10 mouse cellular contexts compared by ENCODE assay signal in the genomic region with DNA sequence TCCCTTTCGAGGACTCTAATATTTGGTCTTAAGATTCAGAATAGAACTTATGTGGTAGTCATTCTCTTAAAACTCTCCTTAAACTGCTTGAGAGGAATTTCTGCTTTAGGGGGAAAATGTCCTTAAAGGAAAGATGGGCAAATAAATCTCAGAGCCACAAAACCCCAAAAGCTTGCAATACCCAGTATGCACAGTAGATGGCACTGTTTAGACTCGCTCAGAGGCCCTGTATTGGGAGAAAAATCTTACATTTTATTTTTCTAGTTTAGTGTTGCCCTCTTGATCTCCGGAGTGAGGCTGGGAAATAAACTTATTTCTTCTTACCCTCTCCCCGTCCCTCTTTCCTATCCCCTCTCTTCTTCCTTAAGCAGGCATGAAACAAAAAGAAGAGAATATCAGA. TPM values are rescaled to one million over a fixed set of nuclear protein-coding genes. Genes with fewer than 3 reads are reported as not detected.
DNase-seq lines count a peak whose midpoint lies in the region; ATAC-seq and TF ChIP-seq lines count a peak whose summit lies in the region.
"Had no signal": no experiment of that assay in that cellular context is flagged by ENCODE, and none has a peak within 500 bp of the region (broad histone marks: within the 10 kb centered on the region; RNA-seq: fewer than 3 reads in every experiment).

No protein-coding gene starts in this region.

- no peak overlapping the region for H3K4me2 ChIP-seq in embryonic facial prominence, embryonic 11.5 days (ENCODE audit: low read depth, low read length)
- H3K4me2 ChIP-seq: heart, embryonic 15.5 days had no signal

- H3K79me2 ChIP-seq in MEL (ENCODE audit: control insufficient read depth, insufficient read depth, low read length, poor library complexity) = no peaks in the 10 kb centered on the region

- H3K9ac ChIP-seq in MEL (ENCODE audit: control insufficient read depth, low read depth, low read length, poor library complexity, severe bottlenecking) = no peak overlapping the region
- H3K9ac ChIP-seq in embryonic facial prominence, embryonic 11.5 days (replicated peaks; ENCODE audit: low read length) = no peak overlapping the region
- H3K9ac ChIP-seq: heart, embryonic 15.5 days had no signal

- ATAC-seq in embryonic facial prominence, embryonic 11.5 days (replicated peaks; ENCODE audit: insufficient number of reproducible peaks, low FRiP score, low TSS enrichment, low read depth) = no peak
- ATAC-seq in monocyte, adult 5-6 weeks (replicated peaks; ENCODE audit: insufficient number of reproducible peaks, low FRiP score, low TSS enrichment, poor library complexity, severe bottlenecking) = no peak

- H3K4me3 ChIP-seq in left cerebral cortex, adult 2 months = no peak overlapping the region
- H3K4me3 ChIP-seq in MEL (ENCODE audit: control insufficient read depth in 1 of 2, insufficient read depth in 1 of 2, low read depth in 2 of 2, low read length in 2 of 2) = no peak overlapping the region
- no peak overlapping the region for H3K4me3 ChIP-seq in embryonic facial prominence, embryonic 11.5 days (ENCODE audit: low read depth, low read length)
- H3K4me3 ChIP-seq: heart, embryonic 15.5 days; megakaryocyte, embryonic 14.5 days had no signal

- no peaks in the 10 kb centered on the region for H3K36me3 ChIP-seq in MEL (ENCODE audit: control insufficient read depth in 1 of 2, insufficient read depth in 2 of 2, low read length in 2 of 2)
- no peaks in the 10 kb centered on the region for H3K36me3 ChIP-seq in embryonic facial prominence, embryonic 11.5 days (replicated peaks; ENCODE audit: control insufficient read depth, insufficient read depth, low read depth, low read length)
- H3K36me3 ChIP-seq: heart, embryonic 15.5 days had no signal

- WGBS in embryonic facial prominence, embryonic 11.5 days = 9% methylated on average over 4 of the region's 4 CpGs

- no peak for TF ChIP-seq EP300 in MEL (IDR thresholded peaks at IDR 0.05; ENCODE audit: low read depth in 1 of 2, low read length in 2 of 2)

- no peak overlapping the region for H3K27ac ChIP-seq in left cerebral cortex, adult 2 months
- H3K27ac ChIP-seq in MEL (ENCODE audit: control insufficient read depth, low read depth, low read length) = no peak overlapping the region
- H3K27ac ChIP-seq in embryonic facial prominence, embryonic 11.5 days (replicated peaks; ENCODE audit: low read depth, low read length) = no peak overlapping the region
- H3K27ac ChIP-seq: heart, embryonic 15.5 days had no signal

- intact Hi-C loops in left cerebral cortex, adult 2 months (cut with DNase I) = loop anchor here (1.0 to 5.0 kb wide), 4 partner anchors 138 to 298 kb away; no protein-coding TSS in a partner anchor

- peaks cover 0 to 5% of the 10 kb centered on the region in 2 experiments; a peak in 3 of 4 replicates for H3K27me3 ChIP-seq in MEL (ENCODE audit: control insufficient read depth in 1 of 2, insufficient read depth in 2 of 2, low read length in 2 of 2)
- peaks cover 30% of the 10 kb centered on the region for H3K27me3 ChIP-seq in embryonic facial prominence, embryonic 11.5 days (ENCODE audit: control insufficient read depth, insufficient read depth, low read length)

- peak; percentile 60 for TF ChIP-seq RAD21 in MEL (IDR thresholded peaks at IDR 0.05; ENCODE audit: low read depth, low read length)

- H3K9me3 ChIP-seq in MEL (replicated peaks; ENCODE audit: insufficient read depth, low read length) = no peaks in the 10 kb centered on the region
- H3K9me3 ChIP-seq in embryonic facial prominence, embryonic 11.5 days (replicated peaks; ENCODE audit: control insufficient read depth, low read length) = no peaks in the 10 kb centered on the region
- H3K9me3 ChIP-seq: heart, embryonic 15.5 days; megakaryocyte, embryonic 14.5 days had no signal

- peak; percentile 88 for TF ChIP-seq CTCF in left cerebral cortex, adult 2 months (IDR thresholded peaks at IDR 0.05)
- peak; percentile 54 to 63 (median 61) for TF ChIP-seq CTCF in MEL (IDR thresholded peaks at IDR 0.05 in 2 of 3, conservative IDR thresholded peaks at IDR 0.05 in 1 of 3; ENCODE audit: control insufficient read depth in 1 of 3, insufficient read depth in 1 of 3, low read depth in 2 of 3, low read length in 3 of 3, poor library complexity in 1 of 3, severe bottlenecking in 1 of 3)

- peak; percentile 25 to 55 for DNase-seq in cerebellum, adult 18-20 months
- no peak for DNase-seq in cerebellum, adult 11 months
- peak; percentile 22 to 60 for DNase-seq in left cerebral cortex, adult 2 months (ENCODE audit: extremely low spot score in 1 of 2, low spot score in 2 of 2)
- DNase-seq in left cerebral cortex, adult 8-10 months (ENCODE audit: low spot score in 2 of 2) = no peak
- DNase-seq in MEL (ENCODE audit: low read depth, low spot score) = peak; percentile 36
- peak; percentile 83 for DNase-seq in embryonic facial prominence, embryonic 11.5 days (ENCODE audit: low spot score)
- peak; percentile 52 for DNase-seq in lung, postnatal 14 days

- no peak for TF ChIP-seq POLR2A in MEL (IDR thresholded peaks at IDR 0.05; ENCODE audit: control insufficient read depth in 1 of 2, insufficient read depth in 1 of 2, low read depth in 1 of 2, low read length in 2 of 2, poor library complexity in 1 of 2)

- H3K4me1 ChIP-seq in MEL (ENCODE audit: control insufficient read depth in 1 of 2, insufficient read depth in 2 of 2, low read length in 2 of 2) = no peaks in the 10 kb centered on the region
- peaks cover under 1% of the 10 kb centered on the region for H3K4me1 ChIP-seq in embryonic facial prominence, embryonic 11.5 days (ENCODE audit: control insufficient read depth, insufficient read depth, low read length)

TF ChIP-seq in MEL, 35 proteins besides CTCF, POLR2A, EP300 and RAD21:
- peak; percentile 49; the same call in 1 of the 2 replicates for TF ChIP-seq ZC3H11A (IDR thresholded peaks at IDR 0.05; ENCODE audit: low read depth, low read length)
- TF ChIP-seq MYC (IDR thresholded peaks at IDR 0.05; ENCODE audit: low read depth, low read length) = no peak
- no peak for TF ChIP-seq MAX (IDR thresholded peaks at IDR 0.05; ENCODE audit: low read length)
- no peak for TF ChIP-seq HCFC1 (IDR thresholded peaks at IDR 0.05; ENCODE audit: low read depth, low read length)
- no peak for TF ChIP-seq RCOR1 (IDR thresholded peaks at IDR 0.05; ENCODE audit: low read depth, low read length)
- no peak for TF ChIP-seq ZKSCAN1 (IDR thresholded peaks at IDR 0.05; ENCODE audit: low read depth, low read length)
- TF ChIP-seq SMC3 (IDR thresholded peaks at IDR 0.05; ENCODE audit: low read depth, low read length) = peak; percentile 69
TF ChIP-seq in MEL: peak in this region for 2.

RNA-seq across cellular contexts. Expression of gene Gjb2, which starts 4.7 kb away (rescaled TPM):
- 10 to 100 TPM in 1 of 2 experiments, 1 to 10 TPM in 1; 7.7 to 11.8 TPM for total RNA-seq in left cerebral cortex, adult 2 months (2021)
- 10 to 100 TPM; 11.1 to 12.3 (median 11.3) TPM for total RNA-seq in left cerebral cortex, adult 8-10 months (2022)
- not detected in 2 replicates for total RNA-seq in MEL (2012; rRNA removed)
- polyA plus RNA-seq in MEL (2012; ENCODE audit: insufficient read depth in 1 of 2, insufficient read length in 2 of 2, low read depth in 1 of 2, low replicate concordance in 2 of 2, missing spikeins in 1 of 2) = not detected
- polyA plus RNA-seq in embryonic facial prominence, embryonic 11.5 days (2014; fragmentation: Nextera tagmentation; extraction: Ambion mirVana) = 25.0 and 28.7 TPM in 2 replicates
- 8.2 to 9.6 TPM (median 9.0 TPM) in 3 replicates for total RNA-seq in monocyte, adult 5-6 weeks (2017)

RNA-seq across cellular contexts. Expression of gene Gm4491, which starts 6.5 kb away (rescaled TPM):
- total RNA-seq in left cerebral cortex, adult 2 months (2021) = under 1 TPM; 0.68 to 0.81 TPM
- 1 to 10 TPM in 1 of 4 experiments, under 1 TPM in 3; 0.43 to 1.3 (median 0.63) TPM for total RNA-seq in left cerebral cortex, adult 8-10 months (2022)
- not detected in 2 replicates for total RNA-seq in MEL (2012; rRNA removed)
- not detected for polyA plus RNA-seq in MEL (2012; ENCODE audit: insufficient read depth in 1 of 2, insufficient read length in 2 of 2, low read depth in 1 of 2, low replicate concordance in 2 of 2, missing spikeins in 1 of 2)
- polyA plus RNA-seq in embryonic facial prominence, embryonic 11.5 days (2014; fragmentation: Nextera tagmentation; extraction: Ambion mirVana) = not detected in 2 replicates
- not detected in 3 replicates for total RNA-seq in monocyte, adult 5-6 weeks (2017)
- polyA plus RNA-seq: heart, embryonic 15.5 days had no signal

RNA-seq across cellular contexts. Expression of gene Gjb6, which starts 24.2 kb away (rescaled TPM):
- total RNA-seq in left cerebral cortex, adult 2 months (2021) = 100 to 1,000 TPM; 110 to 118 TPM
- 10 to 100 TPM; 68.5 to 87.5 (median 85.5) TPM for total RNA-seq in left cerebral cortex, adult 8-10 months (2022)
- not detected in 2 replicates for total RNA-seq in MEL (2012; rRNA removed)
- not detected for polyA plus RNA-seq in MEL (2012; ENCODE audit: insufficient read depth in 1 of 2, insufficient read length in 2 of 2, low read depth in 1 of 2, low replicate concordance in 2 of 2, missing spikeins in 1 of 2)
- polyA plus RNA-seq in embryonic facial prominence, embryonic 11.5 days (2014; fragmentation: Nextera tagmentation; extraction: Ambion mirVana) = 7.6 and 8.0 TPM in 2 replicates
- not detected in 3 replicates for total RNA-seq in monocyte, adult 5-6 weeks (2017)
- polyA plus RNA-seq: heart, embryonic 15.5 days had no signal

RNA-seq across cellular contexts. Expression of gene Gja3, which starts 51.3 kb away (rescaled TPM):
- under 1 TPM in 1 of 2 experiments, not detected in 1; 0.12 TPM for total RNA-seq in left cerebral cortex, adult 2 months (2021)
- under 1 TPM in 3 of 4 experiments, not detected in 1; 0.13 to 0.19 (median 0.16) TPM for total RNA-seq in left cerebral cortex, adult 8-10 months (2022)
- total RNA-seq in MEL (2012; rRNA removed) = not detected in 2 replicates
- not detected for polyA plus RNA-seq in MEL (2012; ENCODE audit: insufficient read depth in 1 of 2, insufficient read length in 2 of 2, low read depth in 1 of 2, low replicate concordance in 2 of 2, missing spikeins in 1 of 2)
- polyA plus RNA-seq in embryonic facial prominence, embryonic 11.5 days (2014; fragmentation: Nextera tagmentation; extraction: Ambion mirVana) = 0.34 and 3.1 TPM in 2 replicates
- total RNA-seq in monocyte, adult 5-6 weeks (2017) = not detected in 3 replicates

Comparison
In these comparisons a context has a peak if more than half of its experiments do, and no peak if none do; other contexts are left out.
1. DNase-seq: peak in cerebellum, adult 18-20 months (2 of 2), left cerebral cortex, adult 2 months (2 of 2), MEL (single experiment), embryonic facial prominence, embryonic 11.5 days (single experiment) and lung, postnatal 14 days (single experiment); none in cerebellum, adult 11 months (single experiment) and left cerebral cortex, adult 8-10 months (0 of 2).
2. RNA of gene Gjb6, which starts 24.2 kb away (total RNA-seq): 110 to 118 TPM in left cerebral cortex, adult 2 months and 68.5 to 87.5 TPM in left cerebral cortex, adult 8-10 months; not detected in MEL and not detected in monocyte, adult 5-6 weeks; every median in the first group is over 10 times any median in the second.